Mouse (Mus musculus) bone marrow, adult 2 months (tissue): ENCODE measurements around the gene Atg101.

Experiments
- CTCF ChIP-seq: fragments of 200-500 bp; IDR thresholded peaks from 2 replicates; pipeline ENCODE4 v1.5.1; 2011; ENCODE audit warnings: low read length, control low read depth; ENCODE audit not compliant: control insufficient read depth, insufficient read depth
- POLR2A ChIP-seq: fragments of 200-500 bp; IDR thresholded peaks from 2 replicates; pipeline ENCODE4 v1.6.1; 2011; ENCODE audit warnings: low read depth, mild to moderate bottlenecking, control low read depth, low read length, borderline replicate concordance; ENCODE audit not compliant: control insufficient read depth

GRCm38 (mm10) chr15:101320010-101320617 lies 36.0 kb downstream of the Atg101 start:
- TF ChIP-seq CTCF = no peak
- no peak for TF ChIP-seq POLR2A
